Mouse (Mus musculus): ENCODE results near the gene Zranb3.
A peak's percentile ranks its signal among the peaks of the same experiment; 100 is the strongest.
"Not testable (repeated sequence)": the region's sequence is repeated elsewhere in the genome, so short reads cannot be mapped to it uniquely, and the experiment has no call there.

Gene Zranb3

GRCm38 (mm10) chr1:127989876-127990731, 112.7 kb downstream of the Zranb3 start:
- DNase-seq (ENCODE audit: inconsistent ontology term), result no peak

- no peak for DNase-seq (ENCODE audit: inconsistent ontology term)
These were observed 113.5 kb downstream of the Zranb3 start for GRCm38 (mm10) chr1:127989387-127989786.

GRCm38 (mm10) chr1:127988246-127988645, 114.6 kb downstream of the Zranb3 start:
- DNase-seq (ENCODE audit: inconsistent ontology term), result no peak

GRCm38 (mm10) chr1:127985391-127985790, 117.5 kb downstream of the Zranb3 start:
- DNase-seq (ENCODE audit: inconsistent ontology term), result peak; percentile 49

GRCm38 (mm10) chr1:127983274-127983993, 119.4 kb downstream of the Zranb3 start:
- no peak for DNase-seq (ENCODE audit: inconsistent ontology term)

GRCm38 (mm10) chr1:127982268-127982667, 120.6 kb downstream of the Zranb3 start:
- DNase-seq (ENCODE audit: inconsistent ontology term), result no peak

GRCm38 (mm10) chr1:127980911-127981559, 121.8 kb downstream of the Zranb3 start:
- peak; percentile 74 for DNase-seq (ENCODE audit: inconsistent ontology term)

GRCm38 (mm10) chr1:127978125-127978524, 124.7 kb downstream of the Zranb3 start:
- DNase-seq (ENCODE audit: inconsistent ontology term), result no peak

GRCm38 (mm10) chr1:127976106-127976505, 126.7 kb downstream of the Zranb3 start:
- no peak for DNase-seq (ENCODE audit: inconsistent ontology term)

- peak; percentile 38 for DNase-seq (ENCODE audit: inconsistent ontology term)
These were observed 127.2 kb downstream of the Zranb3 start for GRCm38 (mm10) chr1:127975676-127976075.

- DNase-seq (ENCODE audit: inconsistent ontology term), result no peak
These were observed 128.8 kb downstream of the Zranb3 start for GRCm38 (mm10) chr1:127974082-127974481.

GRCm38 (mm10) chr1:127970870-127971269, 132.0 kb downstream of the Zranb3 start:
- no peak for DNase-seq (ENCODE audit: inconsistent ontology term)

- DNase-seq (ENCODE audit: inconsistent ontology term), result no peak
These were observed 139.5 kb downstream of the Zranb3 start for GRCm38 (mm10) chr1:127963326-127963725.

GRCm38 (mm10) chr1:127961140-127961539, 141.7 kb downstream of the Zranb3 start:
- DNase-seq (ENCODE audit: inconsistent ontology term), result peak; percentile 47

GRCm38 (mm10) chr1:127959312-127959718, 143.5 kb downstream of the Zranb3 start:
- no peak for DNase-seq (ENCODE audit: inconsistent ontology term)

GRCm38 (mm10) chr1:127958801-127959200, 144.0 kb downstream of the Zranb3 start:
- DNase-seq (ENCODE audit: inconsistent ontology term), result no peak

GRCm38 (mm10) chr1:127956524-127956923, 146.3 kb downstream of the Zranb3 start:
- no peak for DNase-seq (ENCODE audit: inconsistent ontology term)

GRCm38 (mm10) chr1:127954800-127955199, 148.0 kb downstream of the Zranb3 start:
- DNase-seq (ENCODE audit: inconsistent ontology term), result no peak

- DNase-seq (ENCODE audit: inconsistent ontology term), result not testable (repeated sequence)
These were observed 148.6 kb downstream of the Zranb3 start for GRCm38 (mm10) chr1:127954198-127954597.

- DNase-seq (ENCODE audit: inconsistent ontology term), result no peak
These were observed 150.6 kb downstream of the Zranb3 start for GRCm38 (mm10) chr1:127952276-127952675.

GRCm38 (mm10) chr1:127948748-127949147, 154.1 kb downstream of the Zranb3 start:
- DNase-seq (ENCODE audit: inconsistent ontology term), result no peak

GRCm38 (mm10) chr1:127946615-127947249, 156.1 kb downstream of the Zranb3 start:
- no peak for DNase-seq (ENCODE audit: inconsistent ontology term)
